In the genomic region with DNA sequence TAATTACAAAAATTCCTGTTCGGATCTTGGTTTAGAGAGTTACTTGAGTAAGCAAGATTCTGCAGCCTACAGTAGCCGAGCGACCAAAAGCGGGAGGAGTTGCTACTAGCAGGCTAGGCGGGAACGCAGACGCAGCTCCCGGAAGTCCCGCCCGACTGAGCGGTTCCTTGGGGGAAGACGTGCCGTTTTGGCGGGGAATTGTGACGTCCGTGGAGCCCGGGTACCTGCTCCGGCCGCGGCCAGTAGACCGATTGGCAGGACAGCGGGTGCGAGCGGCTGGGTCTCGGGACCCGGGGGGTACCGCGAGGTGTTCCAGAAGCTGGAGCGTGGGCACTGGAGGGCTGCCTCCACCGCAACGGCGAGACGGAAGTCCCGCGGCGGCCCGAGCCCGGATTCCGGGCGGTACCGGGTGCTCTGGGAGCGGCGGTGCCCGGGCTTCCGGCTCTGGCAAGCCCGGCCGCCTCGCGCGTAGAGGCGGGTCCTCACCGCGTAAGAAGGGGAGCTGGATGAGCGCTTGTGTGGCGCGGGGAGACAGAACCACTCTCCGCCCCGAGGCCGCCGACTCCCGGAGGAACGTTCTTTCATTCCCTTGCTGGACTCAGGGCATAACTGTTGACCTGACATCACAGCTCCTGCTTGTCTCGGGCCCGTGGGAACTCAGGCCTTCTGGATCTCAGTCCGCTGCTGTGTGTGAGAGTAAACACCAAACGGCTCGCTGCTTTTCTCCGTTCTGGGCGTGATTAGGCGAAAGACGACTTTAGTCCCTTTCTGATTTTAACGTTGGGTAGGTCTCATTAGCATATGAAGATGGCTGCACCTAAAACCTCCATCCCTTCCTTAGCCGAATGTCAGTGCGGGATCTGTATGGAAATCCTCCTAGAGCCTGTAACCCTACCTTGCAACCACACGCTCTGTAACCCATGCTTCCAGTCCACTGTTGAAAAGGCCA, we compare ENCODE assay signal across 8 mouse cellular contexts. TPM values are rescaled to one million over a fixed set of nuclear protein-coding genes. Genes with fewer than 3 reads are reported as not detected.
A peak's percentile ranks its signal among the peaks of the same experiment; 100 is the strongest.
DNase-seq lines count a peak whose midpoint lies in the region; ATAC-seq and TF ChIP-seq lines count a peak whose summit lies in the region.

Gene Rnf168, plus strand, starts transcription at position 152 of the 949 bp plus-strand sequence.

- no peak for TF ChIP-seq CTCF in cortical plate, adult 2 months (IDR thresholded peaks at IDR 0.05; ENCODE audit: extremely low read depth, insufficient read depth, low read length)

- intact Hi-C loops in left cerebral cortex, postnatal 10 days (cut with DNase I), result no loop called here

- peak; percentile 84 for ATAC-seq in activated CD4-positive, CD25-positive, alpha-beta regulatory T cell, adult 4 months
- ATAC-seq in inflammation-experienced regulatory T-cells, adult 6 months, result peak; percentile 84
- peak; percentile 90 for ATAC-seq in megakaryocyte-erythroid progenitor cell, adult 5-6 weeks (replicated peaks; ENCODE audit: low FRiP score, low TSS enrichment, poor library complexity, severe bottlenecking)

- H3K4me3 ChIP-seq in cortical plate, adult 2 months (ENCODE audit: insufficient read depth, low read length), result peak within 1 kb of the TSS; percentile 87

- DNase-seq in gastrocnemius, postnatal 10 days, result peak; percentile 86
- DNase-seq in left cerebral cortex, postnatal 10 days (ENCODE audit: extremely low spot score in 1 of 2, low spot score in 2 of 2), result peak; percentile 89 to 93
- peak; percentile 93 for DNase-seq in right cerebral cortex, postnatal 25 days
- DNase-seq in urinary bladder, postnatal 4 days (ENCODE audit: low spot score in 2 of 2), result peak; percentile 84 to 88

- peak within 1 kb of the TSS; percentile 73 for H3K27ac ChIP-seq in cortical plate, adult 2 months (ENCODE audit: insufficient read depth, low read length)

- TF ChIP-seq POLR2A in cortical plate, adult 2 months (IDR thresholded peaks at IDR 0.05; ENCODE audit: extremely low read depth, insufficient read depth, low read length), result peak; percentile 65; the same call in 1 of the 2 replicates

- peaks cover 3% of the 10 kb centered on the region for H3K4me1 ChIP-seq in cortical plate, adult 2 months (ENCODE audit: control insufficient read depth, insufficient read depth, low read length)

RNA-seq across cellular contexts. Expression of gene Rnf168, which starts in this region (rescaled TPM):
- polyA plus RNA-seq in activated CD4-positive, CD25-positive, alpha-beta regulatory T cell, adult 4 months (2017; shearing (Covaris generic)), result 10 to 100 TPM; 10.1 to 12.7 TPM
- polyA plus RNA-seq in cortical plate, adult 2 months (2012; rRNA removed), result 15.2 and 16.4 TPM in 2 replicates
- 10 to 100 TPM; 11.6 to 13.4 TPM for total RNA-seq in gastrocnemius, postnatal 10 days (2021)
- 10 to 100 TPM in 2 of 3 experiments, 1 to 10 TPM in 1; 7.9 to 11.2 (median 10.6) TPM for polyA plus RNA-seq in inflammation-experienced regulatory T-cells, adult 6 months (2017; shearing (Covaris generic))
- total RNA-seq in left cerebral cortex, postnatal 10 days (2021), result 10 to 100 TPM; 29.6 to 34.4 TPM
- total RNA-seq in megakaryocyte-erythroid progenitor cell, adult 5-6 weeks (2014; fragmentation: Nextera tagmentation), result 23.4 and 23.8 TPM in 2 replicates
- 44.0 and 60.6 TPM in 2 replicates for total RNA-seq in megakaryocyte-erythroid progenitor cell, adult 5-6 weeks (2017)

Comparison
In these comparisons a context has a peak if more than half of its experiments do, and no peak if none do; other contexts are left out.
1. Peak in every context shown above with its lines: DNase-seq, ATAC-seq, H3K4me3 ChIP-seq and H3K27ac ChIP-seq.